Mouse (Mus musculus) embryonic facial prominence, embryonic 11.5 days (tissue): Measurements from ENCODE around the gene Avpr1b. TPM values are rescaled to one million over a fixed set of nuclear protein-coding genes. Genes with fewer than 3 reads are reported as not detected.
A peak's percentile ranks its signal among the peaks of the same experiment; 100 is the strongest.
"Not testable (repeated sequence)": the region's sequence is repeated elsewhere in the genome, so short reads cannot be mapped to it uniquely, and the experiment has no call there.

Experiments used
- ATAC-seq: fragments of 200-750 bp; cut with Nextera tagmentation; replicated peaks from 2 replicates; pipeline ENCODE4 v1.8.0; 2017; ENCODE audit warnings: low read depth; ENCODE audit not compliant: insufficient number of reproducible peaks, low FRiP score, low TSS enrichment
- DNase-seq: peaks from one replicate; pipeline ENCODE4 v3.0.0-alpha.2; 2015; ENCODE audit warnings: low spot score
- H3K27ac ChIP-seq: fragments of 300-500 bp; sonication (generic); replicated peaks from 2 replicates; pipeline ENCODE4 v1.5.1; 2014; ENCODE audit warnings: mild to moderate bottlenecking, low read depth, low read length, control low read depth
- H3K27me3 ChIP-seq: fragments of 300-500 bp; sonication (generic); 2 replicates; pipeline ENCODE4 v1.6.1; 2014; ENCODE audit warnings: mild to moderate bottlenecking, low read length, moderate library complexity, mixed read lengths; ENCODE audit not compliant: control insufficient read depth, insufficient read depth
- H3K36me3 ChIP-seq: fragments of 300-500 bp; sonication (generic); replicated peaks from 2 replicates; pipeline ENCODE4 v1.6.1; 2014; ENCODE audit warnings: low read depth, mild to moderate bottlenecking, low read length, moderate library complexity, mixed read lengths; ENCODE audit not compliant: control insufficient read depth, insufficient read depth
- H3K4me1 ChIP-seq: fragments of 300-500 bp; sonication (generic); 2 replicates; pipeline ENCODE4 v1.6.1; 2014; ENCODE audit warnings: low read length, mixed read lengths; ENCODE audit not compliant: control insufficient read depth, insufficient read depth
- H3K4me2 ChIP-seq: fragments of 300-500 bp; sonication (generic); 2 replicates; pipeline ENCODE4 v1.6.1; 2014; ENCODE audit warnings: low read depth, mild to moderate bottlenecking, control low read depth, low read length, moderate library complexity
- H3K4me3 ChIP-seq: fragments of 300-500 bp; sonication (generic); 2 replicates; pipeline ENCODE4 v1.5.1; 2014; ENCODE audit warnings: low read depth, low read length, control low read depth
- H3K9ac ChIP-seq: fragments of 300-500 bp; sonication (generic); replicated peaks from 2 replicates; pipeline ENCODE4 v1.6.1; 2014; ENCODE audit warnings: mild to moderate bottlenecking, control low read depth, low read length
- H3K9me3 ChIP-seq: fragments of 300-500 bp; sonication (generic); replicated peaks from 2 replicates; pipeline ENCODE4 v1.6.1; 2016; ENCODE audit warnings: mild to moderate bottlenecking, low read length, inconsistent platforms, mixed read lengths; ENCODE audit not compliant: control insufficient read depth
- WGBS: fragments of 180-500 bp; shearing (Covaris S2); extraction: QIAGEN DNeasy Blood & Tissue Kit; methylation state at CpG from one replicate; pipeline ENCODE4 v1.1.7; 2014; 5-methylcytosine and 5-hydroxymethylcytosine counted together
- polyA plus RNA-seq: library from polyadenylated mRNA; unstranded; fragments of >200 nt; fragmentation: Nextera tagmentation; extraction: Ambion mirVana; gene quantifications from 2 replicates; pipeline ENCODE4 v1.2.1, GENCODE M21; 2014

Avpr1b gene
- polyA plus RNA-seq = not detected in 2 replicates

DNA sequence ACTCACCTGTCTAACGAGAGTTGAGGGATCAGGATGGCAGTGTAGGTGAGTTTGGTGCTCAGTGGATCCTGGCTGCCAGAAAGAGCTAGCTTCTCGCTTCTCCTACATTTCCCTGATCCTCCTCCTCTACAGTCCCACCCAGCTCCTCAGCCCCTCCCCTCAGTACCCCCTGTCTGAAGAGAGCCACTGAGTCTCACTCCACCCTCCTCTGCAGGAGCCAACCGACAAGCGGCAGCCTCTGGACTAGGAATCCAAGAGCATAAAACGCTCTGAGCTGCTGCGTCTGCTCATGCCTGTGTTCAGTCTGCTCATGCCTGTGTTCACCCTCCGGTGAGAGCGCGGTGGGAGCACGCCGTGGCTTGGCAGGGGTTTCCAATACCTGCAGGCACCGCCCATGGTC, at the start of gene Avpr1b:
TSS of gene Avpr1b (plus strand) at position 335 of the 400 bp plus-strand sequence.
- H3K4me2 ChIP-seq = no peak within 1 kb of the TSS
- H3K36me3 ChIP-seq = no peaks in the 10 kb centered on the region
- 43% methylated on average over 12 of the region's 12 CpGs for WGBS
- ATAC-seq (no peak), DNase-seq (no peak)
- H3K27ac ChIP-seq = no peak within 1 kb of the TSS
- H3K4me1 ChIP-seq = no peaks in the 10 kb centered on the region
- H3K4me3 ChIP-seq = no peak within 1 kb of the TSS
- no peak within 1 kb of the TSS for H3K9ac ChIP-seq
- H3K9me3 ChIP-seq = no peaks in the 10 kb centered on the region
- no peaks in the 10 kb centered on the region; the same call in 1 of the 2 replicates for H3K27me3 ChIP-seq

DNA sequence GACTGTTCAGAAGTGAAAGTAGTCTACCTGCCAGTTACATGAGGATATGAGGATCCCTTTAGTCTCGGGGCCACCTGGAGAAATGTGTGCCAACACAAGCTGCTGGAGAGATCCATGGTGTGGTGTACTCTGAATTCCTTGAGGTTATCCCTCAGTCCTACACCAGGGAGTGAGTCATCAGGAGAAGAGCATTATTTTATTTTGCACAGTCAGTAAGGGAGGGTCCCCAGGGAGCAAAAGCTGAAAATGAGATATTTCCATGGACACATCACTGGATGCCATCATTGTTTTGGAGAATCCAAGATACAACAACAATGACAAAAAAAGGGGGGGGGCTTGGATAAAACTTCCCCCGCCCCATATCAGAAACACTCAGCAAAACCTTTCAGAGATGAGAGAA, 47.1 kb upstream of the Avpr1b start:
- H3K27ac ChIP-seq = no peak overlapping the region
- H3K4me2 ChIP-seq = no peak overlapping the region
- DNase-seq = no peak
- no peaks in the 10 kb centered on the region for H3K9me3 ChIP-seq
- no peak overlapping the region for H3K4me3 ChIP-seq
- 0 out of 2 replicates have a peak, but pooled peaks cover 2% of the 10 kb centered on the region for H3K4me1 ChIP-seq
- H3K9ac ChIP-seq = no peak overlapping the region
- H3K27me3 ChIP-seq = no peaks in the 10 kb centered on the region
- no peaks in the 10 kb centered on the region for H3K36me3 ChIP-seq
- whole genome bisulfite sequencing = 93% methylated on average over 2 of the region's 2 CpGs
- no peak for ATAC-seq

DNA sequence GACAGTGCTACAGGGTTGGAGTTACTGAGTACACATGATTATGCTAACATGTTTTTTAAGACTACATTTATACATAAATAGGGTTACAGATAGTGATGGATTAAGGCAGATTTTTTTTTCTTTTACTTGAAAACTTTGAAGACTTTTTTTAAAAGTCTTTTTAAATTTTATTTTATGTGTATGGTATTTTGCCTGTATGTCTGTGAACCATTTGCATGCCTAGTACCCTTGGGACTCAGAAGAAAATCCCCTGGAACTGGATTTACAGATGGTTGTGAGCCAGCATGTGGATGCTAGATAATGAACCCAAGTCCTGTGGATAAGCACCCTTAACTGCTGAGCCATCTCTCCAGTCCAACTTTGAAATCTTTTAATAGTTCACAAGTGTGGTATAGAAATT, 45.6 kb upstream of the Avpr1b start:
- Histone ChIP-seq H3K4me1 (0 out of 2 replicates have a peak, but pooled peaks cover 2% of the 10 kb centered on the region), H3K4me3 (no peak overlapping the region), H3K27ac (no peak overlapping the region), H3K9ac (no peak overlapping the region), H3K36me3 (no peaks in the 10 kb centered on the region), H3K27me3 (no peaks in the 10 kb centered on the region), H3K9me3 (no peaks in the 10 kb centered on the region), H3K4me2 (no peak overlapping the region)
- no peak for ATAC-seq
- DNase-seq = no peak

DNA sequence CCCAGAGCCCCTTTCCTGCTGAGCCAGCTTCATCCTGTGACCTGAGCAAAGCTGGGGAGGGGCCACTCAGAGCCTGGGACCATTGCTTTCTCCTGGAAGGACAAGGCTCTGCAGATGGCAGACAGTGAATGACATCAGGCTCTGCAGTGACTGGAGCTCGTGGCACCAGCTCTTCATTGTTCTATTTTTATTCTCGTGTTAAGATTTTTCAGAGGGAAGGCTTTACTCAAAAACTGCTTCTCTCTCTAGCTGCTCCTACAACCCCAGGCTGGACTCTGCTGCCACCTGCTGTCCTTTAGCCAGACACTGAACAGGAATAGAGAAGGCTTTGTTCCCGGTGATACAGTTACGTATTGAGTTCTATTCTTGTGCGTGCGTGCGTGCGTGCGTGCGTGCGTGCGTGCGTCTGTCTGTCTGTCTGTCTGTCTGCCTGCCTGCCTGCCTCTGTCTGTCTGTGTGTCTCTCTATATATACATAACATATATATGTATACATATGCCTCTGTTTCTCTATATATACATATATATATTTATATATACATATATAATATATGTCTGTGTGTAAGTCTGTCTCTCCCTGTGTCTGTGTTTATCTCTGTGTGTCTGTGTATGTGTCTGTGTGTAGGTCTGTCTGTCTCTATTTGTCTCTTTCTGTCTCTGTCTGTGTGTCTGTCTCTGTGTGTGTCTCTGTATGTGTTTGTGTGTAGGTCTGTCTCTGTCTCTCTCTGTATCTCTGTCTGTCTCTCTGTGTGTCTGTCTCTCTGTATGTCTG, 43.8 kb upstream of the Avpr1b start:
- H3K4me1 ChIP-seq = no peaks in the 10 kb centered on the region
- peak; percentile 90 for DNase-seq
- no peak overlapping the region for H3K4me2 ChIP-seq
- no peak overlapping the region for H3K4me3 ChIP-seq
- no peaks in the 10 kb centered on the region for H3K9me3 ChIP-seq
- whole genome bisulfite sequencing = 15% methylated on average over 13 of the region's 13 CpGs
- no peak overlapping the region for H3K27ac ChIP-seq
- no peaks in the 10 kb centered on the region for H3K27me3 ChIP-seq
- H3K9ac ChIP-seq = peak overlapping the region; percentile 57
- H3K36me3 ChIP-seq = no peaks in the 10 kb centered on the region
- ATAC-seq = peak; percentile 91

DNA sequence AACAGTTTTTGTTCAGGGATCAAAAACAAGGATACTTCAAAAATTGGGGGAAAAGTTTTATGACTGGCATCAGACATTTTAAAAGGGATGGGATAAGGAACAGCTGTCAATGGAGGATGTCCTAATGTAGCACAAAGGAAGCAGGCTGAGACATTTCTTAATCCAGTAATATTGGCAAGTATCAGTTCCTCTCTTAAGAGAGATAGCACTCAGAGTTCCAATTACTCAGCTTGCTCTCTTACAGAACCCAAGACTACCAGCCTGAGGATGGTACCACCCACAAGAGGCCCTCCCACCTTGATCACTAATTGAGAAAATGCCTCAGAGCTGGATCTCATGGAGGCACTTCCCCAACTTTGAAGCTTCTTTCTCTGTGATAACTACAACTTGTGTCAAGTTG, 38.5 kb upstream of the Avpr1b start:
- Histone ChIP-seq H3K4me2 (no peak overlapping the region), H3K9me3 (no peaks in the 10 kb centered on the region), H3K9ac (no peak overlapping the region), H3K27me3 (no peaks in the 10 kb centered on the region), H3K4me1 (no peaks in the 10 kb centered on the region), H3K27ac (no peak overlapping the region), H3K4me3 (no peak overlapping the region), H3K36me3 (no peaks in the 10 kb centered on the region)
- ATAC-seq = no peak
- DNase-seq = no peak

DNA sequence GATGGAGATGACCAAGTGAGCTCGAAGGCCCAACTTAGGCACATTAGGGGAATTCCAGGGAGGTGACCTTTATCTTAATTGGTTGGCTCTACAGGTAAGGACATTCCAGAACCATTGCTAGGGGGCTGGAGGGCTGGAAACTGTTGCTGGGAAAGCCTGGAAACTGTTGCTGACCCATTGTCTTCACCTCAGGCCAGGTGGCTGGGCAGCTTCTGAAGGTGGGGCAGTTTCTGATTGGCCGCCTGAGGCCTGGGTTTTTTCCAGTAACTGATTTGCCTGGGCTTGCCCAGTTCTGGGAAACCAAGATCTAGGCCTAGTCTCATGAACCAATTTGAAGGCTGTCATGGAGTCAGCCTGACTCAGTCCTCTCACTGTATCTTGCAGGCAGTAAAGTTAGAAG, 37.0 kb upstream of the Avpr1b start:
- Histone ChIP-seq H3K27me3 (no peaks in the 10 kb centered on the region), H3K4me1 (no peaks in the 10 kb centered on the region), H3K9me3 (no peaks in the 10 kb centered on the region), H3K9ac (no peak overlapping the region), H3K36me3 (no peaks in the 10 kb centered on the region), H3K27ac (no peak overlapping the region), H3K4me2 (no peak overlapping the region), H3K4me3 (no peak overlapping the region)
- ATAC-seq = no peak
- DNase-seq = no peak
- 90% methylated on average over 2 of the region's 2 CpGs for WGBS

DNA sequence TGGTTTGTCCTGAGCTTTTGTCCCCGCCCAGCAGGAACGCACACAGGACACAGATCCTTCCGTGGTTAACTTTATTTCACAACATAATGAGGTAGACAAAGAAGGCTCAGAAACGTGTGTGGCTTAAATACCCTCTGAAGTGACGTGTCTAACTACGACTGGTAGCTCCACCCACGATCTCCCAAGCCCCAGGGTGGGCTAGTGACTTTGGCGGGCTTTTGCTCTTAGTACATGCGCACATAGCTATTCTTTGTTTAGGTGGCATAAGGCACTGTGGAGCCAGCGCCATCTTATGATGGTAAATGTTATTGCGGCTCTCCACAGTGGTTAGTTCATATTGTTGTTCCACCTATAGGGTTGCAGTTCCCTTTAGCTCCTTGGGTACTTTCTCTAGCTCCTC, 33.0 kb upstream of the Avpr1b start:
- H3K9me3 ChIP-seq, H3K27me3 ChIP-seq, H3K4me3 ChIP-seq, H3K27ac ChIP-seq, H3K4me1 ChIP-seq, H3K9ac ChIP-seq, H3K4me2 ChIP-seq, H3K36me3 ChIP-seq, ATAC-seq: not testable (repeated sequence)
- DNase-seq = peak; percentile 60
- WGBS = 37% methylated on average over 11 of the region's 11 CpGs

DNA sequence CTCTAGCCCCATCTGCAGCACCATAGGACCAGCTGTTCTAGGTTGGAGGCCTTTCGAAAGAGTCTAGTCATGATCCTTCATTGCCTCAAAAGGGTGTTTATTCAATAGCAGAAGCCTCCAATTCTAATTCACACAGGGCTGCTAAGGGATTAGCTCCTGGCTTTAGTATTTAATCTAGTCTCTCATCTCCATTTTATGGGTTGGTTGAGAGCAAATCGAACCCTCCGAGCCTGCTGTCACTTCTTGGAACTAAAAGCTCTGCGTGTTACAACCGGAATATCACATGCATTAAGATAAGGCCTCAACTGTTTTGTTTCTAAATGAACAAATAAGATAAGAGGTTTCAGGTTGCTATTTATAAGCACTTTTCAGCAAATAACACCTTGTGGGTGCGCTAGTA, 29.3 kb upstream of the Avpr1b start:
- DNase-seq (no peak), ATAC-seq (no peak)
- no peak overlapping the region for H3K4me2 ChIP-seq
- no peak overlapping the region for H3K27ac ChIP-seq
- H3K4me3 ChIP-seq = no peak overlapping the region
- H3K36me3 ChIP-seq = no peaks in the 10 kb centered on the region
- no peak overlapping the region for H3K9ac ChIP-seq
- H3K27me3 ChIP-seq = no peaks in the 10 kb centered on the region
- WGBS = 92% methylated on average over 6 of the region's 6 CpGs
- H3K9me3 ChIP-seq = no peaks in the 10 kb centered on the region
- no peaks in the 10 kb centered on the region for H3K4me1 ChIP-seq
